Mouse (Mus musculus): Measurements from ENCODE around the gene Nrl.

Nrl gene

DNA sequence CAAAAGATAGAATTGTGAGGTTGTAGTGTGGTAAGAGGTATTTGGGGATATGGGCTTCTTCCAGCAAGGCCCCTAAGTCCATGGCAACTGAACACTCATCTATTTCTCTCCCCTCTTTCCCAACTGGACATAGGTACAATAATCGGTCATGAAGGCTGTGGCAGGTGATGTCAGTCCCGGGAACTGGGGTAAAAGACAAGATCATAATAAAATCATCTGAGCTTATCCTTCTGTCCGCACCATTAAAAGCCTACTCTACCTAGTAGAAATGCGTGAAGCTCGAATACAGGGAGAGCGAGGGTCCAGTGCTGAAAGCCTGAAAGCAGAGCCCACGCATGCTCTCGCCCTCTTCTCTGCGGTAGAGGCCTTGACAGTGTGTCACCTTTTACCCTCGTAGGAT lies 45.2 kb downstream of the Nrl start:
- DNase-seq: no peak

- DNase-seq: peak; percentile 79 to 80
These were observed 45.9 kb downstream of the Nrl start, which contains the start of gene Dhrs4 for GRCm38 (mm10) chr14:55478651-55479599. Dhrs4 (plus strand) TSS chr14:55478758.

DNA sequence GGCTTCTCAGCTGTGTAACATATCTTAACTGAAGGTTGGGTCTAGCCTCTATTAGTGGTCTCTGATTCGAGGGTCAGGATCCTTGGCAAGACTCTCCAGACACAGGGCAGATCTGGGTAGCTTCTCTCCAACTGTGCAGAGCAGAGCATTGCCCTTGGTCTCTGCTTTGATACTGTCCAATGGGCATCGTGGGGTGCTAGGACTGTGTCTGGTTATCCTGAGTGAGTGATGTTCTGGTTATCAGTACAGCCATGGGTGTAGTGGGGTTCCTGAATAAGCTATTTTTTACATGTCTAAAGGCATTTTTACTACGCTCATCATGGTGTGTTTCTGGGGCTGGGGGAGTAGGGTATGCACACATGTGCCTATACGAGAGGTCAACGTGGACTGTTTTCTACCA lies 47.0 kb downstream of the Nrl start:
- no peak for DNase-seq

- DNase-seq: no peak
These were observed 47.4 kb downstream of the Nrl start for GRCm38 (mm10) chr14:55477421-55477820.

DNA sequence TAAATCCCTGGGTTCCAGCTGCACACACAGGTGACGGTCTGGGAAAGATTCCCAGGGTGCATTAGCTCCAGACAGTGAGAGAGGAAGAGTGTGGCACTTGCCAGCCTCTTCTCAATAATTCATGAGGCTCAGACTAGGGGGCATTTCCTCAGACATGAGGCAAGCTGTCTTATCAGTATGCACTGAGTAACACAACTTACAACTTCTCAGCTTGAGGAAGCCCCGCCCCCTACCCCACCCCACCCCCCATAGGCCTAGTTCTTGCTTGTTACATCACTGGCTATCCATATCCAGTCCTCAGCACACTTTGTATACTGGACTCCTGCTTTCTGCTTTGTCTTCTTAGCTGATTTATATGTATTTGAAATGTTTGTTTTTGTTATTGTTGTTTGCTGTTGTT lies 49.1 kb downstream of the Nrl start:
- DNase-seq: no peak

DNA sequence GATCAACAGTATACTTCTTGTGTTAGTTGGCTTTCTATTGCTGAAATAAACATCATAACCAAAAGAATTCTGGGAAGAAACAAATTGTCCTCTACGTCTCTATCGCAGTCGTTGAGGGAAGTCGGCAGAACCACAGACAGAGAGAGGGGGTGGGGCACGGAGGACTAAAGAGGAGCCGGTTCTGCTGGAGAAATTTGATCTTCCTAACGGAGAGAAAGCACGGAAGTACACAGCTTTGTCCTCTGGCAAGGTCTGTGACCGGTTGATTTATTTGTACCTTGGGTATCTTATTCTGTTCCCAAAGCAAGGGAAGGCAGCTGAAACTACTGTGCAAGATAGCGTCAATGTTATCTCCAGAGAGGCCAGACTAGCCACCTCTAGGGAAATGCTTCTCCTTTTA lies 54.0 kb downstream of the Nrl start:
- no peak for DNase-seq

- DNase-seq: no peak
These were observed 55.0 kb downstream of the Nrl start for GRCm38 (mm10) chr14:55469821-55470220.

DNA sequence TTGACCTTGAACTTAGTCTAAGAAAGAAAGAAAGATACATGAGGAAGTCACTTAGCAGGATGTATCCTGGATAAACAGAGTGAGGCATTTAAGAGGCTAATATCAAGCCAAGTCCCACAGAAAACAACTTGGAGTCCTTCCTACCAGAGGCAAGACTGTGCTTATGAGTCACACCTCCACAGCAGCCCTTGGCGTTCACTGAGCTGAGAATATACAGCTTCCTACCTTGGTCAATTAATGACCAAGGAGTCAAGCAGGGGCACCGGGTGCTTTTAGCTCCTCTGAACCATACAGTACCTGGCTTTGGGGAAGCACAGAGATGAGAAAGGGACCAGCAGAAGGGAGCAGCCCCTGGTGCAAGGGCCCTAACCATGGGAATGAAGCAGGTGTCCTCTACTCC lies 55.7 kb downstream of the Nrl start:
- no peak for DNase-seq

Measured in cerebellum, postnatal 14 days (tissue).